Mouse (Mus musculus): ENCODE measurements around the gene Slc36a3.
A peak's percentile ranks its signal among the peaks of the same experiment; 100 is the strongest.

Slc36a3 gene

DNA sequence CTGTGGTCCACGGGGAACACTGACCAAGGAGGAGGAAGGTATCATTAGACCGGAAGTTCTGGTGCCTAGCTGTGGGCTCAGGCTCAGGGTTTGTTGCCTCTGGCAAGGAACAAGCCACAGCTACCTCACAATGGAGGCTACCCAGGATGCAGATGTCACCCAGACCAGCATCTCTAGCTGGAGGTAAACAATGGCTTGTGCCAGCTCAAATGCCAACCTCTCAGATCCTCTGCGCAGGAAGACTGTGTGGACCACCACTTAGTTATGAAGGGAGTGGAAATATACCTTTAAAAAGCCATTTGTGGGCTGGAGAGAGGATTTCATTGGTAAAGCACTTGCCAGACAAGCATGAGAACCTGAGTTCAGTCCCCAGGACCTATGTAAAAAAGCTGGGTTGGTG, at the start of gene Slc36a3:
TSS of gene Slc36a3 (minus strand) at position 101 of the 400 bp plus-strand sequence.
- DNase-seq (ENCODE audit: low spot score in 2 of 2) = no peak

DNA sequence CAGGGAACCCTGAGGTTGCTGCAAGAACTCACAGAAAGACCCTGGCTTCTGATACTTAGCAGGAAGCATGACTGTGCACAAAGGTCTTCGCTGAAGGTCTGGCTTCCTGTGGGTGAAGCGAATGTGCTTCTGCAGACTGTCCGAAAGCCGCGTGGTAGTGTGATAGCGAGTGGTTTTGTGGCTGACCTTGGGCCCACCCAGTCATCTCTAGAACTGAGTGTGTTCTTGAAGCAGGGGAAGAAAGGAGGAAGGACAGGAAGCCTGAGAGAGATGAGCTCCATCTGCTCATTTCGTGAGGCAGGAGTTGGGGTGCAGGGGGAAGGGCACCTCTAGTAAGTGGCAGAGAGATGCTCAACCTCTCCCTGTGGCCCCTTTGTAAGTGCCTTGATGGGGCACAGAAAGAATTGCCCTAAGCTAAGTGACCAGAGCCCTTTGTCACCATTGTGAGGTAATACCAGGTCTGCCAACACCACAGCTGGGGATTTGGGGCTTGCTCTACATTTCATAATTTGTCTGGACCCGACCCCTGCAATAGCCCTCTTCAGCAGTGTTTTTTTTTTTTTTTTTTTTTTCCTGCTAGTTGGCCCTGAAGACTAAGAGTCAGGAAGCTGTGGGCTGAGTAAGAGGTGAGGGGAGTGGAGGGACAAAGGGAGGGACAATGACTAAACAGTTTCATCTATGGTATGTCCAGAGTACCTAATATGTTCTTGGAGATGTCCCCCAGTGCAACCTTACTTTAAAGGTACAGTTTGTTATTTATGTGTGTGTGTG, 46.4 kb upstream of the Slc36a3 start:
- DNase-seq (ENCODE audit: low spot score in 2 of 2) = no peak

DNA sequence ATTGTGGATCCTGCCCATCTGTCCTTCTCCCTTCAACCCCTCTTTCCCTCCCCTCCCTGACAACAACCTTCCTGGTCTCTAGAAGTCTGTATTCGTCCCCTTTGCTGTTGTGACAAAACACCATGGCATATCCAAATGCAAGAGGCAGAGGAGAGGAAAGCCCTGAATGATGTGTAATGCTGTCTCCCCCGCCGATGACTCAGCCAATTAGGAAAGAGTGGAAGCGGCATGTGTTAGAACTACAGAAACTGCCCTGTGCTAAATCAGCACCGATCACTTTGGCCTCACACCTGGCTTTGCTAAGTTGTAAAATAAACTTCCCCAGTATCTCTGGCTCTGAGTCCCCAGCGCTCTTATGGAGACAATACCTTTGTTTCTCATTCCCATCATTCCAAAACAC, 45.6 kb upstream of the Slc36a3 start:
- DNase-seq (ENCODE audit: low spot score in 2 of 2) = no peak

GRCm38 (mm10) chr11:55190216-55190615, 38.7 kb upstream of the Slc36a3 start:
- DNase-seq (ENCODE audit: low spot score in 2 of 2) = no peak

GRCm38 (mm10) chr11:55187777-55188176, 36.3 kb upstream of the Slc36a3 start:
- DNase-seq (ENCODE audit: low spot score in 2 of 2) = no peak

- no peak for DNase-seq (ENCODE audit: low spot score in 2 of 2)
Observed at GRCm38 (mm10) chr11:55187292-55187691, 35.8 kb upstream of the Slc36a3 start.

GRCm38 (mm10) chr11:55184733-55185291, 33.3 kb upstream of the Slc36a3 start, which contains the start of gene Slc36a2:
Gene Slc36a2 (minus strand): TSS chr11:55185077.
- DNase-seq (ENCODE audit: low spot score in 2 of 2) = no peak

- no peak for DNase-seq (ENCODE audit: low spot score in 2 of 2)
Observed at GRCm38 (mm10) chr11:55184246-55184645, 32.7 kb upstream of the Slc36a3 start.

- DNase-seq (ENCODE audit: low spot score in 2 of 2) = no peak
Observed at GRCm38 (mm10) chr11:55183124-55183523, 31.6 kb upstream of the Slc36a3 start.

- DNase-seq (ENCODE audit: low spot score in 2 of 2) = no peak
Observed at GRCm38 (mm10) chr11:55179856-55180255, 28.3 kb upstream of the Slc36a3 start.

DNA sequence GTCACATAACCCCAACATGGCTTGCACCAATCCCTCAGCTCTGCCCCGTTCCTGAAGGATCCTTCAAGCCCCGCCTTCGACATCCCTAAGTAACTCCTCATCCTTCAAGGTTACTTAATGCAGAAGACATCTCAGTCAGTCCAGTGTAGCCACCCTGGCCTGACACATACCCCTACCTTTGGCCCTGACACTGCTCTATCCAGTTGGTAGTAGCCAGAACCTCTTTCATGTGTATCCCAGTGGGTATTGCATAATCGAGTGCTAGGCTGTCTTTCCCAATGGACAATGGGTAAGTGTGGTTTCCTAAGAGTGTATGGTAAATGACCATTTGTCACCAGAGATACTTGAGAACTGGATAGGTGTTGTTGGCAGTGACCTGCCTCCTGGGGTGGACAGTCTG, 27.3 kb upstream of the Slc36a3 start:
- no peak for DNase-seq (ENCODE audit: low spot score in 2 of 2)

GRCm38 (mm10) chr11:55170501-55170900, 19.0 kb upstream of the Slc36a3 start:
- no peak for DNase-seq (ENCODE audit: low spot score in 2 of 2)

GRCm38 (mm10) chr11:55168914-55169313, 17.4 kb upstream of the Slc36a3 start:
- DNase-seq (ENCODE audit: low spot score in 2 of 2) = no peak

- no peak for DNase-seq (ENCODE audit: low spot score in 2 of 2)
Observed at GRCm38 (mm10) chr11:55168504-55168903, 17.0 kb upstream of the Slc36a3 start.

GRCm38 (mm10) chr11:55165748-55166147, 14.2 kb upstream of the Slc36a3 start:
- DNase-seq (ENCODE audit: low spot score in 2 of 2) = no peak

DNA sequence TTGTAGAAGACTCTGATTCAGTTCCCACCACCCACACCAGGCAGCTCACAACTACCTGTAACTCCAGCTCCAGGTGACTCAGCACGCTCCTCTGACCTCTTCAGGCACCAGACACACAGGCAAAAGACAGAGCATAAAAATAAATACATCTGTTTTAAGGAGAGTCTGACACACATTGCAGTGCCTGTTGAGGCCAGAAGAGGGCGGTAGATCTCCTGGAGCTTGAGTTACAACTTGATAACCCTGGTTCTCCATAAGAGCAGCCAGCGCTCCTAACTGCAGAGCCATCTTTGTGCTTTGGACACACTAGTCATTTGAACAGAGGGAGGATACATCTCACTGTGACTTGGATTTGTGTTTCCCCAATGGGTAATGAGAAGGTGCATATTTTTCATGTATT, 13.2 kb upstream of the Slc36a3 start:
- DNase-seq (ENCODE audit: low spot score in 2 of 2) = peak; percentile 11 to 16

GRCm38 (mm10) chr11:55162670-55163069, 11.2 kb upstream of the Slc36a3 start:
- DNase-seq (ENCODE audit: low spot score in 2 of 2) = peak; percentile 25 to 46

- peak; percentile 53 to 63 for DNase-seq (ENCODE audit: low spot score in 2 of 2)
Observed at GRCm38 (mm10) chr11:55158785-55159359, 7.4 kb upstream of the Slc36a3 start.

DNA sequence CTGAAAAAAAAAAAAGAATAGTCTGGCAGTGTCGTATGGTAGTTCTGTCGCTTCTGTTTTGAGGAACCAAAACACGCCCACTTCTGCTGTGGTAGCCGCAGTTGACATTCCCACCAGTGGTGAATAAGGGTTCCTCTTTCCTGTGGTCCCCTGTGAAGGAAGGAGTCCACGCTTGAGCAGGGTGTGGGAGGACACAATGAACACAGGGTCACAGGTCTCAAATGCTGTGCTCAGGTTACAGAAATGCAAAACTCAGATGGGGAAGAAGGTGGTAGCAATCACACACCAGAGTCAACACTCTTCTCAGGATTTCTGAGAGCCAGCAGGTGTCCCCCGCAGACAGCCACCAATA, 3.5 kb upstream of the Slc36a3 start:
- DNase-seq (ENCODE audit: low spot score in 2 of 2) = no peak

GRCm38 (mm10) chr11:55154398-55155069, 3.0 kb upstream of the Slc36a3 start:
- no peak for DNase-seq (ENCODE audit: low spot score in 2 of 2)

DNA sequence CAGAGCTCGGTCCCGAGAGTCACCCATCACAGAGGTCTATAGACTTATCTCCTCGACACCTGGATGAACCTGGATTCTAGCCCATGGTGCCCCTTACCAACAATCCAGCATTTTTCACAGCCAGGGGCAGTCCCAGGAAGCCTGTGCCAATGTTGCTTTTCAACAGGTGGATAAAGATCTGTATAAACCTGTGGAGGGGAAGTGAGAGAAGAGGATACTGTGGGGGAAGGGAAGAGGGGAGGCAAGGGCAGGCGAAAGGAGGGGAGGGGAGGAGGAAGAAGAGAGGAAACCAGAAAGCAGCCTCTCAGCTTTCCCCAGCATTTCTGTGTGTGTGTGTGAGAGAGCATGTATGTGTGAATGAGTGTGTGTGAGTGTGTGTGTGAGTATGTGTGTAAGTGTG, 3.0 kb downstream of the Slc36a3 start:
- no peak for DNase-seq (ENCODE audit: low spot score in 2 of 2)

DNA sequence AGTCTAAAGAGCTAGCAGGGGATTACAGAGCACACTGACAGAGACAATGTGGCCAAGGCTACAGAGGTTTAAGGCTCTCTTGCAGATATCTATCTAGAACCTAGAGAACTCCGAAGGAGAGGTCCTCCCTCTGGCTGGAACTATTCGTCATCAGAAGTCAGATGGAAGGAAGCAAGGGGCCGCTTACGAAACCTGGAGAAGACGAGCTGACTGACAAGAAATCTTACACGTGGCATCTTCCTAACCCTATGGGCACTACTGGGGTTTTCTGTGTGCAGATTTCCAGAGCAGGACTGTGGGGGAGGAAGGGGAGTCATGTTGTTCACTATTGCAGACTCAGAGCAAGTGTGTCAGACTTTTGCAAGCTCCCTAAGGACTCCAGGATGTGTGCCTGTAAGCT, 4.1 kb downstream of the Slc36a3 start:
- no peak for DNase-seq (ENCODE audit: low spot score in 2 of 2)

DNA sequence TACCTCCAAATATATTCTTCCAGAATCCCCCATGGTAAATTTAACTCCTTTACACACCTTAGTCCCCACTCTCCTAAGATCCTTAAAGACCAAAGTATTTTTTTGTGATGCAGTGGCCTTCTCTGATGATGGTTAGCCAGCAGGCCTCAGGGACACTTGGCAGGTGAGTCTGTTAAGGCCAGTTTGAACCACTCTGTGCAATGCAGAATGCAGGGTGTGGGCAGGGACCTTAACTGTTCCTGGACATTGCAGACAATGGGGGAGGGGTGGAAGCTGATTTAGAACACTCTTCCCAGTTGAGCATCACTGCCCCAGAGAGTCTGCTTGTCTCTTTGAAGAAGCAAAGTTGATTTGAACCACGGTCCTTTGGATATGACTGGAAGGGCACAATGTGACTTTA, 4.7 kb downstream of the Slc36a3 start:
- no peak for DNase-seq (ENCODE audit: low spot score in 2 of 2)
